ENCODE assay signal across 3 mouse cellular contexts in the genomic region with DNA sequence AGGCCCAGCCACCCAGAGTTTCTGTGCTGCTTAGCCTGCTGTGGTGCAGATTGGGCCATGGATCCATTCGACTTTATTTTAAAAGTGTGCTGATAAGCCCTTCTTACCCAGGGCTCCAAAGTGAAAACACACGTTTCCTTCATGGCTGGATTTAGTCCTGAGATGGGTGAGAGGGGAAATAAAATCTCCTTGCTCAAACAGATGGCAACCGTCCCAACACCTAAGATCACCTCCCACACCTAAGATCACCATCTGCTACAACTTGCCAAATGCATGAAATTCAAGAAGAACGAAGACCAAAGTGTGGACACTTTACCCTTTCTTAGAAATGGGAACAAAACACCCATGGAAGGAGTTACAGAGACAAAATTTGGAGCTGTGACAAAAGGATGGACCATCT.
DNase-seq lines count a peak whose midpoint lies in the region.

No protein-coding gene starts in this region.

- peak; percentile 29 for DNase-seq in brain, adult 2 months (ENCODE audit: low read depth, low spot score)
- peak; percentile 92 for DNase-seq in fat pad, adult 2 months (ENCODE audit: extremely low read depth, low read depth, low spot score)
- DNase-seq in right cerebral cortex, adult 18-20 months = peak; percentile 13

Comparison
In these comparisons a context has a peak if more than half of its experiments do, and no peak if none do; other contexts are left out.
1. DNase-seq: peak in every context shown above with its lines; median percentile 92 in fat pad, adult 2 months; 29 in brain, adult 2 months; 13 in right cerebral cortex, adult 18-20 months.